Comparison of ENCODE assay signal across 7 mouse cellular contexts in the genomic region with DNA sequence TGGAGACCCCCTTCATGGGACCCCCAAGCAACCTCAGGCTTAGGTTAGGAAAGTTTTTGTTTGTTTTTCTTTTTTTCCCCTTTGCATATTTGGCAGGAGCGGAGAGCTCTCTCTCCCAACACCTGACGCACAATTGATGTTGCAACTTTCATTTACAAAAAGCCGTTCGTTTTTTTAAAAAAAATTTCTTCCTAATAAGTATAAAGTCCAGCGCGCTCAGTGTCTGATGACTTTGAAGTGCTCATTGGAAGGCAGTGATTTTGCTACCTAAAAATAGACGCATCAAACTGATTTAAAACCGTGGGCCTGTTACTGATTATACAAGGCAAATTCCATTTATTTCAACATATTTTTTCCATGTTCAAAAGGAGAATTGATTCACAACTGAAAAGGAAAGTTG. TPM values are rescaled to one million over a fixed set of nuclear protein-coding genes. Genes with fewer than 3 reads are reported as not detected.
DNase-seq lines count a peak whose midpoint lies in the region; ATAC-seq and TF ChIP-seq lines count a peak whose summit lies in the region.

No protein-coding gene starts in this region.

- TF ChIP-seq RAD21 in CH12.LX (IDR thresholded peaks at IDR 0.05; ENCODE audit: low read depth, low read length), result no peak

- ATAC-seq in lung, embryonic 15.5 days (ENCODE audit: borderline replicate concordance, extremely low read depth, low FRiP score, low TSS enrichment), result no peak

- H3K27me3 ChIP-seq in CH12.LX (replicated peaks), result no peaks in the 10 kb centered on the region
- no peaks in the 10 kb centered on the region for H3K27me3 ChIP-seq in hindbrain, embryonic 10.5 days (ENCODE audit: insufficient read depth, poor library complexity, severe bottlenecking)
- no peaks in the 10 kb centered on the region for H3K27me3 ChIP-seq in lung, embryonic 15.5 days

- WGBS in hindbrain, embryonic 10.5 days, result 14% methylated on average over 8 of the region's 8 CpGs
- WGBS in lung, embryonic 15.5 days, result 3% methylated on average over 8 of the region's 8 CpGs

- H3K9me3 ChIP-seq in CH12.LX (replicated peaks; ENCODE audit: low read length), result no peaks in the 10 kb centered on the region
- no peaks in the 10 kb centered on the region for H3K9me3 ChIP-seq in hindbrain, embryonic 10.5 days
- H3K9me3 ChIP-seq in lung, embryonic 15.5 days, result no peaks in the 10 kb centered on the region

- dilution Hi-C loops in CH12.LX (cut with MboI; ENCODE audit: extremely low pct_ligation_motif_present, extremely low pct_unique_long_range_greater_than_20kb, low sequenced_read_pairs), result no loop called here

- peak overlapping the region; percentile 57 for H3K9ac ChIP-seq in CH12.LX (ENCODE audit: insufficient read depth, low read depth)
- H3K9ac ChIP-seq in lung, embryonic 15.5 days, result peak overlapping the region; percentile 55

- H3K4me2 ChIP-seq in CH12.LX (ENCODE audit: insufficient read depth, low read depth, poor library complexity, severe bottlenecking), result peak overlapping the region; percentile 98
- peak overlapping the region; percentile 70 for H3K4me2 ChIP-seq in lung, embryonic 15.5 days

- no peak for TF ChIP-seq CTCF in CH12.LX (conservative IDR thresholded peaks at IDR 0.05 in 1 of 2, IDR thresholded peaks at IDR 0.05 in 1 of 2; ENCODE audit: low read depth in 2 of 2, low read length in 2 of 2)

- H3K79me2 ChIP-seq in CH12.LX (replicated peaks; ENCODE audit: control insufficient read depth, extremely low read depth, insufficient read depth, poor library complexity, severe bottlenecking), result peaks cover 21% of the 10 kb centered on the region

- no peak for TF ChIP-seq POLR2A in CH12.LX (IDR thresholded peaks at IDR 0.05; ENCODE audit: low read depth, low read length)

- peak overlapping the region; percentile 78 to 99 (median 96) for H3K4me3 ChIP-seq in CH12.LX (replicated peaks in 1 of 3; ENCODE audit: low read depth in 2 of 3, low read length in 2 of 3, poor library complexity in 1 of 3)
- H3K4me3 ChIP-seq in hindbrain, embryonic 10.5 days, result peak overlapping the region; percentile 93
- peak overlapping the region; percentile 80 for H3K4me3 ChIP-seq in lung, embryonic 15.5 days

- H3K27ac ChIP-seq in CH12.LX (ENCODE audit: insufficient read depth, low read depth), result no peak overlapping the region
- H3K27ac ChIP-seq in hindbrain, embryonic 10.5 days, result peak overlapping the region; percentile 99
- peak overlapping the region; percentile 86 for H3K27ac ChIP-seq in lung, embryonic 15.5 days

- H3K4me1 ChIP-seq in CH12.LX (ENCODE audit: control insufficient read depth in 1 of 2, insufficient read depth in 2 of 2), result peaks cover 0 to 31% of the 10 kb centered on the region in 2 experiments; a peak in 2 of 4 replicates
- H3K4me1 ChIP-seq in hindbrain, embryonic 10.5 days (replicated peaks), result peaks cover 19% of the 10 kb centered on the region
- peaks cover 19% of the 10 kb centered on the region for H3K4me1 ChIP-seq in lung, embryonic 15.5 days

- in situ Hi-C loops in CH12.LX (cut with MboI; ENCODE audit: low pct_ligation_motif_present, low pct_unique_long_range_greater_than_20kb, low sequenced_read_pairs), result no loop called here

- peaks cover 0 to 16% of the 10 kb centered on the region in 2 experiments for H3K36me3 ChIP-seq in CH12.LX (replicated peaks in 1 of 2; ENCODE audit: control insufficient read depth in 1 of 2, insufficient read depth in 1 of 2, low read length in 1 of 2)
- H3K36me3 ChIP-seq in hindbrain, embryonic 10.5 days, result peaks cover 9% of the 10 kb centered on the region; the same call in 1 of the 2 replicates
- no peaks in the 10 kb centered on the region for H3K36me3 ChIP-seq in lung, embryonic 15.5 days

- no peak for TF ChIP-seq EP300 in CH12.LX (IDR thresholded peaks at IDR 0.05; ENCODE audit: low read length)

- DNase-seq in 416B (ENCODE audit: low read depth) (peak; percentile 47), CH12.LX (ENCODE audit: extremely low read depth) (no peak)
- DNase-seq in hindbrain, embryonic 10.5 days (ENCODE audit: low spot score), result no peak
- DNase-seq in adrenal gland, adult (ENCODE audit: inconsistent age in 2 of 2, low spot score in 1 of 2), result no peak
- DNase-seq in urinary bladder, postnatal 14 days (ENCODE audit: low spot score), result no peak
- no peak for DNase-seq in T-cell, adult 2 months (ENCODE audit: low spot score)

TF ChIP-seq in CH12.LX, 34 proteins besides CTCF, POLR2A, EP300 and RAD21:
- no peak for TF ChIP-seq TCF12 (IDR thresholded peaks at IDR 0.05; ENCODE audit: low read depth, low read length)

RNA-seq across cellular contexts. Expression of gene Adk, which starts 0.8 kb away (rescaled TPM):
- total RNA-seq in CH12.LX (2012; rRNA removed) (59.0 and 84.9 TPM in 2 replicates), CH12.LX (2014; rRNA removed) (123 and 129 TPM in 2 replicates)
- 47.9 and 58.8 TPM in 2 replicates for polyA plus RNA-seq in CH12.LX (2012; ENCODE audit: insufficient read length, low read depth)
- polyA plus RNA-seq in hindbrain, embryonic 10.5 days (2016; fragmentation: Nextera tagmentation; extraction: Ambion mirVana), result 115 and 146 TPM in 2 replicates
- 197 and 203 TPM in 2 replicates for polyA plus RNA-seq in lung, embryonic 15.5 days (2015; fragmentation: Nextera tagmentation; extraction: Ambion mirVana)

RNA-seq across cellular contexts. Expression of gene Ap3m1, which starts 0.8 kb away (rescaled TPM):
- total RNA-seq in CH12.LX (2012; rRNA removed) (32.6 and 38.7 TPM in 2 replicates), CH12.LX (2014; rRNA removed) (73.4 and 78.3 TPM in 2 replicates)
- 60.3 and 61.7 TPM in 2 replicates for polyA plus RNA-seq in CH12.LX (2012; ENCODE audit: insufficient read length, low read depth)
- polyA plus RNA-seq in hindbrain, embryonic 10.5 days (2016; fragmentation: Nextera tagmentation; extraction: Ambion mirVana), result 99.0 and 110 TPM in 2 replicates
- polyA plus RNA-seq in lung, embryonic 15.5 days (2015; fragmentation: Nextera tagmentation; extraction: Ambion mirVana), result 68.8 and 77.8 TPM in 2 replicates
